Mouse (Mus musculus) ES-E14 (cell line): Measurements from ENCODE around the gene Hpd.

Experiments used
- CHD2 ChIP-seq: IDR thresholded peaks from 2 replicates; pipeline ENCODE4 v1.6.1; 2014; ENCODE audit warnings: mild to moderate bottlenecking, low read depth, low read length, inconsistent platforms
- MAFK ChIP-seq: IDR thresholded peaks from 2 replicates; pipeline ENCODE4 v1.6.1; 2014; ENCODE audit warnings: mild to moderate bottlenecking, low read depth, low read length, inconsistent platforms; ENCODE audit not compliant: insufficient read depth
- ZC3H11A ChIP-seq: IDR thresholded peaks from 2 replicates; pipeline ENCODE4 v1.6.1; 2012; ENCODE audit warnings: low read depth, mild to moderate bottlenecking, inconsistent platforms, low read length, borderline replicate concordance
- ZNF384 ChIP-seq: IDR thresholded peaks from 2 replicates; pipeline ENCODE4 v1.6.1; 2012; ENCODE audit warnings: low read depth, low read length, inconsistent platforms

DNA sequence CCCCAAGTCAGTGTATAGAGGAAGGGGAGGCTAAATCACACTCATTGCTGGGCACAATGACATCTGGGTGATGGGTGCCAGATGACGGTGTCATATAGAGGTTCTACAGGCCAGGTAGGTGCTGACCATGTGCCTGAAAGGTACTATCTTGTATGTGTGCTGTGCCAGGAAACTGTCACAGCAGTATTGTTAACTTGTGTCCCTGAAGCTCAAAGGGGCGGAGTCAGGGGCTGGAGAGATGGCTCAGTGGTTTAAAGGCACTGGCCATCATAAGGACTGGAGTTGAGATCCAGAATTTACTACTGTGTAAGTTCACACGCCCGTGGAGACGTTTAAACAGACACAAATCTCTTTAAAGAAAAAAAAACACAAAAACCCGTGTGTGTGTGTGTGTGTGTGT is 46.8 kb upstream of the Hpd start:
- TF ChIP-seq ZC3H11A (no peak), CHD2 (no peak), ZNF384 (no peak), MAFK (no peak)
